8 mouse cellular contexts compared by ENCODE assay signal in the genomic region with DNA sequence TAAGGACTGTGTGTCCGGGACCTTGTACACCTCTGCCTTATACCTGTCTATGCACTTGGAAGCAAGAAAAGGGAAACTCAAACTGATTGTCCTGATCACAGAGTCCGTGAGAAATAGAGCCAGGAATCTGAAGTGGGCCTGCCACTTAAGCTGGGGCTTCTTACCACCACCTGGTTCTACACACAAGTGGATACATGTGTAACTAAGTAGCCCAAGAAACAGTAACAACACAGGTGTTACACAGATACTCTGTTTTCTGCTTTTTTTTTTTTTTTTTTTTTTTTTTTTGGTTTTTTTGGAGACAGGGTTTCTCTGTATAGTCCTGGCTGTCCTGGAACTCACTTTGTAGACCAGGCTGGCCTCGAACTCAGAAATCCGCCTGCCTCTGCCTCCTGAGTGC. TPM values are rescaled to one million over a fixed set of nuclear protein-coding genes. Genes with fewer than 3 reads are reported as not detected.
DNase-seq lines count a peak whose midpoint lies in the region; ATAC-seq and TF ChIP-seq lines count a peak whose summit lies in the region.
"Not testable (repeated sequence)": the region's sequence is repeated elsewhere in the genome, so short reads cannot be mapped to it uniquely, and the experiment has no call there.

A gene (minus strand): TSS at position 101 of the 400 bp plus-strand sequence.

- peak within 1 kb of the TSS; percentile 48; the same call in 1 of the 2 replicates for H3K4me3 ChIP-seq in G1E (ENCODE audit: low read depth, low read length)
- not testable (repeated sequence) for H3K4me3 ChIP-seq in embryonic facial prominence, embryonic 13.5 days; forebrain, postnatal 0 days (ENCODE audit: low read depth, low read length); midbrain, embryonic 12.5 days; stomach, embryonic 15.5 days (replicated peaks)
- H3K4me3 ChIP-seq in hindbrain, embryonic 10.5 days, result 0 out of 2 replicates have a peak within 1 kb of the TSS, but pooled peaks have one; percentile 1
- H3K4me3 ChIP-seq in kidney, embryonic 15.5 days (replicated peaks), result 0 out of 2 replicates have a peak within 1 kb of the TSS, but pooled peaks have one; percentile 82
- peak within 1 kb of the TSS in 1 of 2 experiments; percentile 88; a peak in 1 of 4 replicates for H3K4me3 ChIP-seq in liver, embryonic 14.5 days (ENCODE audit: insufficient read depth in 1 of 2, low read depth in 2 of 2, low read length in 2 of 2)

- ATAC-seq in G1E (ENCODE audit: extremely low read depth, insufficient number of reproducible peaks, low FRiP score, poor library complexity, severe bottlenecking); embryonic facial prominence, embryonic 13.5 days (ENCODE audit: insufficient number of reproducible peaks, insufficient read depth, low FRiP score, low TSS enrichment, low read depth); forebrain, postnatal 0 days; kidney, embryonic 15.5 days (replicated peaks; ENCODE audit: low FRiP score); liver, embryonic 14.5 days (ENCODE audit: insufficient read depth); midbrain, embryonic 12.5 days (ENCODE audit: low FRiP score, low read depth); stomach, embryonic 15.5 days (ENCODE audit: insufficient read depth, low FRiP score, low read depth): not testable (repeated sequence)

- H3K36me3 ChIP-seq in G1E (replicated peaks), result peaks cover 69% of the 10 kb centered on the region
- H3K36me3 ChIP-seq in embryonic facial prominence, embryonic 13.5 days, result peaks cover 39% of the 10 kb centered on the region
- H3K36me3 ChIP-seq in forebrain, postnatal 0 days (ENCODE audit: insufficient read depth), result peaks cover 26% of the 10 kb centered on the region
- peaks cover 49% of the 10 kb centered on the region for H3K36me3 ChIP-seq in hindbrain, embryonic 10.5 days
- H3K36me3 ChIP-seq in kidney, embryonic 15.5 days, result peaks cover 37% of the 10 kb centered on the region
- H3K36me3 ChIP-seq in liver, embryonic 14.5 days (replicated peaks; ENCODE audit: control insufficient read depth, insufficient read depth, low read depth), result not testable (repeated sequence)
- H3K36me3 ChIP-seq in midbrain, embryonic 12.5 days, result peaks cover 38% of the 10 kb centered on the region
- H3K36me3 ChIP-seq in stomach, embryonic 15.5 days, result 0 out of 2 replicates have a peak, but pooled peaks cover 12% of the 10 kb centered on the region

- not testable (repeated sequence) for TF ChIP-seq EP300 in liver, embryonic 14.5 days (IDR thresholded peaks at IDR 0.05; ENCODE audit: low read depth)

- not testable (repeated sequence) for DNase-seq in G1E (ENCODE audit: low spot score); forebrain, postnatal 0 days; hindbrain, embryonic 10.5 days (ENCODE audit: low spot score); liver, embryonic 14.5 days (ENCODE audit: low read depth in 3 of 3, low spot score in 3 of 3)

- H3K9ac ChIP-seq in embryonic facial prominence, embryonic 13.5 days; forebrain, postnatal 0 days; kidney, embryonic 15.5 days; liver, embryonic 14.5 days (replicated peaks); midbrain, embryonic 12.5 days (replicated peaks); stomach, embryonic 15.5 days: not testable (repeated sequence)

- not testable (repeated sequence) for H3K27me3 ChIP-seq in G1E (ENCODE audit: insufficient read depth, low read length); embryonic facial prominence, embryonic 13.5 days; forebrain, postnatal 0 days (ENCODE audit: insufficient read depth, low read length); hindbrain, embryonic 10.5 days (ENCODE audit: insufficient read depth, poor library complexity, severe bottlenecking); kidney, embryonic 15.5 days; liver, embryonic 14.5 days (ENCODE audit: control insufficient read depth, insufficient read depth, low read length); midbrain, embryonic 12.5 days; stomach, embryonic 15.5 days (replicated peaks)

- not testable (repeated sequence) for H3K27ac ChIP-seq in embryonic facial prominence, embryonic 13.5 days; forebrain, postnatal 0 days (ENCODE audit: low read depth, low read length); hindbrain, embryonic 10.5 days; kidney, embryonic 15.5 days; liver, embryonic 14.5 days; midbrain, embryonic 12.5 days (replicated peaks); stomach, embryonic 15.5 days

- not testable (repeated sequence) for H3K9me3 ChIP-seq in G1E (replicated peaks); embryonic facial prominence, embryonic 13.5 days; forebrain, postnatal 0 days (ENCODE audit: low read length); hindbrain, embryonic 10.5 days; kidney, embryonic 15.5 days (replicated peaks); liver, embryonic 14.5 days (ENCODE audit: control insufficient read depth, low read length); midbrain, embryonic 12.5 days; stomach, embryonic 15.5 days

- H3K4me1 ChIP-seq in G1E (ENCODE audit: insufficient read depth, low read depth, low read length), result peaks cover 40% of the 10 kb centered on the region
- H3K4me1 ChIP-seq in embryonic facial prominence, embryonic 13.5 days, result peaks cover 28% of the 10 kb centered on the region
- not testable (repeated sequence) for H3K4me1 ChIP-seq in forebrain, postnatal 0 days (ENCODE audit: insufficient read depth); liver, embryonic 14.5 days (replicated peaks; ENCODE audit: control insufficient read depth in 2 of 2, insufficient read depth in 2 of 2, low read length in 1 of 2)
- H3K4me1 ChIP-seq in hindbrain, embryonic 10.5 days (replicated peaks), result peaks cover 35% of the 10 kb centered on the region
- peaks cover 24% of the 10 kb centered on the region for H3K4me1 ChIP-seq in kidney, embryonic 15.5 days
- H3K4me1 ChIP-seq in midbrain, embryonic 12.5 days, result peaks cover 23% of the 10 kb centered on the region
- H3K4me1 ChIP-seq in stomach, embryonic 15.5 days, result peaks cover 16% of the 10 kb centered on the region

- 0 out of 2 replicates have a peak within 1 kb of the TSS, but pooled peaks have one; percentile 1 for H3K4me2 ChIP-seq in embryonic facial prominence, embryonic 13.5 days
- not testable (repeated sequence) for H3K4me2 ChIP-seq in forebrain, postnatal 0 days (ENCODE audit: low read depth); midbrain, embryonic 12.5 days (replicated peaks); stomach, embryonic 15.5 days
- H3K4me2 ChIP-seq in kidney, embryonic 15.5 days, result peak within 1 kb of the TSS; percentile 89; the same call in 1 of the 2 replicates
- peak within 1 kb of the TSS; percentile 84 for H3K4me2 ChIP-seq in liver, embryonic 14.5 days (ENCODE audit: low read depth)

- 97% methylated on average over 4 of the region's 4 CpGs for WGBS in embryonic facial prominence, embryonic 13.5 days
- 93% methylated on average over 4 of the region's 4 CpGs for WGBS in forebrain, postnatal 0 days
- 95% methylated on average over 4 of the region's 4 CpGs for WGBS in hindbrain, embryonic 10.5 days
- 96% methylated on average over 4 of the region's 4 CpGs for WGBS in kidney, embryonic 15.5 days
- WGBS in liver, embryonic 14.5 days (ENCODE audit: insufficient replicate concordance), result 80% methylated on average over 4 of the region's 4 CpGs
- WGBS in midbrain, embryonic 12.5 days, result 97% methylated on average over 4 of the region's 4 CpGs
- WGBS in stomach, embryonic 15.5 days, result 93% methylated on average over 4 of the region's 4 CpGs

- not testable (repeated sequence) for TF ChIP-seq CTCF in G1E (IDR thresholded peaks at IDR 0.05; ENCODE audit: low read depth, low read length); forebrain, postnatal 0 days (IDR thresholded peaks at IDR 0.05; ENCODE audit: low read depth); liver, embryonic 14.5 days (IDR thresholded peaks at IDR 0.05; ENCODE audit: low read depth)

RNA-seq across cellular contexts. Expression of the gene that starts here (rescaled TPM):
- 102 and 129 TPM in 2 replicates for total RNA-seq in G1E (2014; fragmentation: Nextera tagmentation)
- total RNA-seq in G1E (2017), result 90.3 and 106 TPM in 2 replicates
- 141 and 184 TPM in 2 replicates for polyA plus RNA-seq in G1E (2012)
- polyA plus RNA-seq in embryonic facial prominence, embryonic 13.5 days (2015; fragmentation: Nextera tagmentation; extraction: Ambion mirVana), result 133 and 141 TPM in 2 replicates
- 7.3 and 10.1 TPM in 2 replicates for total RNA-seq in forebrain, postnatal 0 days (2014; rRNA removed)
- polyA plus RNA-seq in forebrain, postnatal 0 days (2015; fragmentation: Nextera tagmentation; extraction: Ambion mirVana), result 16.8 and 21.2 TPM in 2 replicates
- 224 and 253 TPM in 2 replicates for polyA plus RNA-seq in hindbrain, embryonic 10.5 days (2016; fragmentation: Nextera tagmentation; extraction: Ambion mirVana)
- polyA plus RNA-seq in kidney, embryonic 15.5 days (2015; fragmentation: Nextera tagmentation; extraction: Ambion mirVana), result 149 and 151 TPM in 2 replicates
- polyA plus RNA-seq in liver, embryonic 14.5 days (2012; rRNA removed), result 48.0 and 61.8 TPM in 2 replicates
- 91.6 and 102 TPM in 2 replicates for polyA plus RNA-seq in liver, embryonic 14.5 days (2014; fragmentation: Nextera tagmentation; extraction: Ambion mirVana)
- polyA plus RNA-seq in midbrain, embryonic 12.5 days (2016; fragmentation: Nextera tagmentation; extraction: Ambion mirVana), result 190 and 207 TPM in 2 replicates
- polyA plus RNA-seq in stomach, embryonic 15.5 days (2015; fragmentation: Nextera tagmentation; extraction: Ambion mirVana), result 118 and 128 TPM in 2 replicates
